Mouse (Mus musculus) stomach, postnatal 0 days (tissue): ENCODE measurements at regions not wholly inside any gene's neighbourhood (a gene's known extent, or its start where the extent isn't known, plus 50 kb on each side); places are given as distances from the start of the nearest gene placed in this dataset.

Experiments used
- ATAC-seq: fragments of 200-750 bp; cut with Nextera tagmentation; 2 replicates; pipeline ENCODE4 v1.8.0; 2017; ENCODE audit not compliant: low FRiP score, low TSS enrichment
- DNase-seq: peaks from one replicate; pipeline ENCODE4 v3.0.0-alpha.2; 2016; ENCODE audit warnings: low spot score
- H3K27ac ChIP-seq: fragments of 300-500 bp; sonication (generic); replicated peaks from 2 replicates; pipeline ENCODE4 v1.5.1; 2014; ENCODE audit warnings: mild to moderate bottlenecking, control low read depth
- H3K27me3 ChIP-seq: fragments of 300-500 bp; sonication (generic); 2 replicates; pipeline ENCODE4 v1.6.1; 2014; ENCODE audit warnings: low read length; ENCODE audit not compliant: control insufficient read depth, insufficient read depth
- H3K36me3 ChIP-seq: fragments of 300-500 bp; sonication (generic); 2 replicates; pipeline ENCODE4 v1.6.1; 2014; ENCODE audit warnings: low read length, mixed read lengths; ENCODE audit not compliant: control insufficient read depth, insufficient read depth
- H3K4me1 ChIP-seq: fragments of 300-500 bp; sonication (generic); replicated peaks from 2 replicates; pipeline ENCODE4 v1.6.1; 2014; ENCODE audit warnings: antibody characterized with exemption; ENCODE audit not compliant: control insufficient read depth, insufficient read depth
- H3K4me2 ChIP-seq: fragments of 300-500 bp; sonication (generic); replicated peaks from 2 replicates; pipeline ENCODE4 v1.6.1; 2014; ENCODE audit warnings: low read depth, mild to moderate bottlenecking, control low read depth, moderate library complexity
- H3K4me3 ChIP-seq: fragments of 300-500 bp; sonication (generic); 2 replicates; pipeline ENCODE4 v1.5.1; 2014; ENCODE audit warnings: low read depth, low read length, control low read depth
- H3K9ac ChIP-seq: fragments of 300-500 bp; sonication (generic); 2 replicates; pipeline ENCODE4 v1.6.1; 2014; ENCODE audit warnings: mild to moderate bottlenecking, low read length, control low read depth, mixed read lengths
- H3K9me3 ChIP-seq: fragments of 300-500 bp; sonication (generic); 2 replicates; pipeline ENCODE4 v1.6.1; 2016; ENCODE audit warnings: low read length; ENCODE audit not compliant: control insufficient read depth
- CTCF ChIP-seq: IDR thresholded peaks from 2 replicates; pipeline ENCODE4 v1.5.1; 2016; ENCODE audit warnings: antibody characterized with exemption, low read depth, mild to moderate bottlenecking, moderate library complexity
- EP300 ChIP-seq: optimal IDR thresholded peaks from 2 replicates; pipeline ENCODE3; 2016; ENCODE audit warnings: antibody characterized with exemption
- WGBS: fragments of 180-500 bp; shearing (Covaris S2); extraction: QIAGEN DNeasy Blood & Tissue Kit; methylation state at CpG from one replicate; pipeline ENCODE4 v1.1.7; 2014; 5-methylcytosine and 5-hydroxymethylcytosine counted together

DNA sequence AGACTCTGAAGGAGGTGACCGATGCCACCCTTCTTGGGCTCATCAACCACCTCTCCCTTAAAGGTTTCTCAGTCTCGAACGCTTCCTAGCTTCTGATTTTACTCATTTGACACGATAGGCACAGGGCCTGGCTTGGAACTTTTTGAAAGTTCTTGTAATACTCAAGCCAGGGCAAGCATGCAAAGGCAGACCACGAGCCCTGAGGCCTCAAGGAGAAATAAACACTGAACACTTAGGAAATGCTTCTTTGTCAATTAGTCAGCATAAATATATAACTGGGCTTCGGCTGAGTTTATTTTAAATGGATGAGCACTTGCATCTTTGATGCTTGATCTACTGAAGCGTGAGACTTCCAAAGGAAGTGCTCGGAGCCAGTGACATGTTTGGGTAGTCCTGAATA is 50.4 kb upstream of the Atp1b1 start:
- no peak for DNase-seq
- 53% methylated on average over 8 of the region's 8 CpGs for WGBS
- Histone ChIP-seq H3K4me1 (no peaks in the 10 kb centered on the region), H3K9me3 (no peaks in the 10 kb centered on the region), H3K27ac (no peak overlapping the region), H3K4me3 (no peak overlapping the region), H3K4me2 (no peak overlapping the region), H3K9ac (no peak overlapping the region), H3K27me3 (no peaks in the 10 kb centered on the region), H3K36me3 (no peaks in the 10 kb centered on the region)
- no peak for ATAC-seq
- TF ChIP-seq CTCF (no peak), EP300 (no peak)

DNA sequence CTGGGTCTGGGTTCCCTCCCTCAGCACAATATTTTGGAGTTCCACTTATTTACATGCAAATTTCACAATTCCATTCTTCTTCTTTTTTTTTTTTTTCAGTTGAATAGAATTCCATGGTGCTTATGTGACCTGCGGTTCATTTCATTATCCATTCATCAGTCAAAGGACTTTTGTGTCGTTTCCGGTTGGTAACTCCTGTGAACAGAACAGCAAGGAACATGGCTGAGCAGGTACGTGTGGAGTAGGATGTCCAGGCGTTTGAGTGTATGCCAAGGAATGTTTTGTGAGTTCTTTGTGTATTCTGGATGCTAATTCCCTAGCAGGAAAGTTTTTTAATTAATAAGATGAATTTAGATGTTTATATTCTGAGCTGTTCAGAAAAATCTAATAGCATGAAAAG is 50.0 kb upstream of the Atp1b1 start:
- TF ChIP-seq CTCF (no peak), EP300 (no peak)
- H3K27me3 ChIP-seq = no peaks in the 10 kb centered on the region
- H3K9me3 ChIP-seq = no peaks in the 10 kb centered on the region
- no peak overlapping the region for H3K27ac ChIP-seq
- no peak overlapping the region for H3K4me2 ChIP-seq
- ATAC-seq (no peak), DNase-seq (no peak)
- WGBS = 65% methylated on average over 5 of the region's 5 CpGs
- H3K36me3 ChIP-seq = no peaks in the 10 kb centered on the region
- no peaks in the 10 kb centered on the region for H3K4me1 ChIP-seq
- H3K9ac ChIP-seq = no peak overlapping the region
- H3K4me3 ChIP-seq = no peak overlapping the region
